Mouse (Mus musculus): ENCODE data around the gene Dcun1d3. TPM values are rescaled to one million over a fixed set of nuclear protein-coding genes. Genes with fewer than 3 reads are reported as not detected.

The Dcun1d3 gene
- polyA plus RNA-seq, 1 experiment from 2014 or later, result 3.4 TPM

GRCm38 (mm10) chr7:119906523-119907215, 10.6 kb upstream of the Dcun1d3 start:
- Histone ChIP-seq H3K4me2 (no peak overlapping the region), H3K9me3 (replicated peaks; ENCODE audit: control insufficient read depth, low read length) (no peaks in the 10 kb centered on the region), H3K4me1 (ENCODE audit: control insufficient read depth, insufficient read depth, low read length) (no peaks in the 10 kb centered on the region), H3K27me3 (ENCODE audit: control insufficient read depth, insufficient read depth, low read length) (no peaks in the 10 kb centered on the region), H3K27ac (ENCODE audit: low read depth, low read length) (no peak overlapping the region), H3K36me3 (ENCODE audit: control insufficient read depth, insufficient read depth, low read length) (no peaks in the 10 kb centered on the region), H3K4me3 (ENCODE audit: low read depth, low read length) (no peak overlapping the region), H3K9ac (ENCODE audit: low read depth, low read length) (no peak overlapping the region)
- ATAC-seq (replicated peaks; ENCODE audit: insufficient number of reproducible peaks, low FRiP score, low TSS enrichment), result no peak
- WGBS (ENCODE audit: insufficient replicate concordance), result 90% methylated on average over 3 of the region's 3 CpGs

- Histone ChIP-seq H3K9ac (ENCODE audit: low read depth, low read length) (no peak overlapping the region), H3K4me3 (ENCODE audit: low read depth, low read length) (no peak overlapping the region), H3K36me3 (ENCODE audit: control insufficient read depth, insufficient read depth, low read length) (no peaks in the 10 kb centered on the region), H3K27me3 (ENCODE audit: control insufficient read depth, insufficient read depth, low read length) (no peaks in the 10 kb centered on the region), H3K4me1 (ENCODE audit: control insufficient read depth, insufficient read depth, low read length) (peaks cover 7% of the 10 kb centered on the region; the same call in 1 of the 2 replicates), H3K4me2 (no peak overlapping the region), H3K9me3 (replicated peaks; ENCODE audit: control insufficient read depth, low read length) (no peaks in the 10 kb centered on the region), H3K27ac (ENCODE audit: low read depth, low read length) (no peak overlapping the region)
- 54% methylated on average over 3 of the region's 3 CpGs for WGBS (ENCODE audit: insufficient replicate concordance)
- no peak for ATAC-seq (replicated peaks; ENCODE audit: insufficient number of reproducible peaks, low FRiP score, low TSS enrichment)
Observed at GRCm38 (mm10) chr7:119899386-119900057, 3.4 kb upstream of the Dcun1d3 start.

GRCm38 (mm10) chr7:119898247-119898856, 2.3 kb upstream of the Dcun1d3 start:
- WGBS (ENCODE audit: insufficient replicate concordance), result 31% methylated on average over 1 of the region's 1 CpGs
- Histone ChIP-seq H3K4me2 (no peak overlapping the region), H3K9me3 (replicated peaks; ENCODE audit: control insufficient read depth, low read length) (no peaks in the 10 kb centered on the region), H3K9ac (ENCODE audit: low read depth, low read length) (no peak overlapping the region), H3K4me1 (ENCODE audit: control insufficient read depth, insufficient read depth, low read length) (peaks cover 14% of the 10 kb centered on the region; the same call in 1 of the 2 replicates), H3K36me3 (ENCODE audit: control insufficient read depth, insufficient read depth, low read length) (no peaks in the 10 kb centered on the region), H3K27ac (ENCODE audit: low read depth, low read length) (no peak overlapping the region), H3K27me3 (ENCODE audit: control insufficient read depth, insufficient read depth, low read length) (no peaks in the 10 kb centered on the region), H3K4me3 (ENCODE audit: low read depth, low read length) (no peak overlapping the region)
- ATAC-seq (replicated peaks; ENCODE audit: insufficient number of reproducible peaks, low FRiP score, low TSS enrichment), result no peak

- Histone ChIP-seq H3K4me2 (no peak overlapping the region), H3K4me3 (ENCODE audit: low read depth, low read length) (no peak overlapping the region), H3K9ac (ENCODE audit: low read depth, low read length) (no peak overlapping the region), H3K27me3 (ENCODE audit: control insufficient read depth, insufficient read depth, low read length) (no peaks in the 10 kb centered on the region), H3K27ac (ENCODE audit: low read depth, low read length) (no peak overlapping the region), H3K36me3 (ENCODE audit: control insufficient read depth, insufficient read depth, low read length) (no peaks in the 10 kb centered on the region), H3K4me1 (ENCODE audit: control insufficient read depth, insufficient read depth, low read length) (peaks cover 14% of the 10 kb centered on the region; the same call in 1 of the 2 replicates), H3K9me3 (replicated peaks; ENCODE audit: control insufficient read depth, low read length) (no peaks in the 10 kb centered on the region)
- no peak for ATAC-seq (replicated peaks; ENCODE audit: insufficient number of reproducible peaks, low FRiP score, low TSS enrichment)
- 87% methylated on average over 8 of the region's 8 CpGs for WGBS (ENCODE audit: insufficient replicate concordance)
Observed at GRCm38 (mm10) chr7:119897521-119898109, 1.5 kb upstream of the Dcun1d3 start.

GRCm38 (mm10) chr7:119894818-119895544, 1.1 kb downstream of the Dcun1d3 start:
- peak overlapping the region; percentile 97 for H3K27ac ChIP-seq (ENCODE audit: low read depth, low read length)

GRCm38 (mm10) chr7:119892742-119893141, 3.4 kb downstream of the Dcun1d3 start:
- H3K9me3 ChIP-seq (replicated peaks; ENCODE audit: control insufficient read depth, low read length), result no peaks in the 10 kb centered on the region
- H3K4me3 ChIP-seq (ENCODE audit: low read depth, low read length), result no peak overlapping the region
- 85% methylated on average over 4 of the region's 4 CpGs for WGBS (ENCODE audit: insufficient replicate concordance)
- H3K27ac ChIP-seq (ENCODE audit: low read depth, low read length), result no peak overlapping the region
- ATAC-seq (replicated peaks; ENCODE audit: insufficient number of reproducible peaks, low FRiP score, low TSS enrichment), result no peak
- H3K4me2 ChIP-seq, result no peak overlapping the region
- no peaks in the 10 kb centered on the region for H3K27me3 ChIP-seq (ENCODE audit: control insufficient read depth, insufficient read depth, low read length)
- no peaks in the 10 kb centered on the region for H3K36me3 ChIP-seq (ENCODE audit: control insufficient read depth, insufficient read depth, low read length)
- peaks cover 14% of the 10 kb centered on the region; the same call in 1 of the 2 replicates for H3K4me1 ChIP-seq (ENCODE audit: control insufficient read depth, insufficient read depth, low read length)
- no peak overlapping the region for H3K9ac ChIP-seq (ENCODE audit: low read depth, low read length)

More at GRCm38 (mm10) chr7:119894818-119895544, 1.1 kb downstream of the Dcun1d3 start:
- no peaks in the 10 kb centered on the region for H3K27me3 ChIP-seq (ENCODE audit: control insufficient read depth, insufficient read depth, low read length)
- H3K9ac ChIP-seq (ENCODE audit: low read depth, low read length), result peak overlapping the region; percentile 80
- 1% methylated on average over 13 of the region's 15 CpGs for WGBS (ENCODE audit: insufficient replicate concordance)
- ATAC-seq (replicated peaks; ENCODE audit: insufficient number of reproducible peaks, low FRiP score, low TSS enrichment), result 0 out of 2 replicates have a peak, but pooled peaks have one; percentile 15
- peak overlapping the region; percentile 73 for H3K4me3 ChIP-seq (ENCODE audit: low read depth, low read length)
- H3K4me1 ChIP-seq (ENCODE audit: control insufficient read depth, insufficient read depth, low read length), result peaks cover 14% of the 10 kb centered on the region; the same call in 1 of the 2 replicates
- H3K36me3 ChIP-seq (ENCODE audit: control insufficient read depth, insufficient read depth, low read length), result no peaks in the 10 kb centered on the region
- H3K4me2 ChIP-seq, result peak overlapping the region; percentile 79
- H3K9me3 ChIP-seq (replicated peaks; ENCODE audit: control insufficient read depth, low read length), result no peaks in the 10 kb centered on the region

GRCm38 (mm10) chr7:119892198-119892597, 3.9 kb downstream of the Dcun1d3 start:
- H3K27me3 ChIP-seq (ENCODE audit: control insufficient read depth, insufficient read depth, low read length), result no peaks in the 10 kb centered on the region
- H3K4me3 ChIP-seq (ENCODE audit: low read depth, low read length), result no peak overlapping the region
- ATAC-seq (replicated peaks; ENCODE audit: insufficient number of reproducible peaks, low FRiP score, low TSS enrichment), result no peak
- no peak overlapping the region for H3K27ac ChIP-seq (ENCODE audit: low read depth, low read length)
- no peaks in the 10 kb centered on the region for H3K9me3 ChIP-seq (replicated peaks; ENCODE audit: control insufficient read depth, low read length)
- no peaks in the 10 kb centered on the region for H3K36me3 ChIP-seq (ENCODE audit: control insufficient read depth, insufficient read depth, low read length)
- no peak overlapping the region for H3K9ac ChIP-seq (ENCODE audit: low read depth, low read length)
- no peak overlapping the region for H3K4me2 ChIP-seq
- WGBS (ENCODE audit: insufficient replicate concordance), result 82% methylated on average over 1 of the region's 1 CpGs
- peaks cover 14% of the 10 kb centered on the region; the same call in 1 of the 2 replicates for H3K4me1 ChIP-seq (ENCODE audit: control insufficient read depth, insufficient read depth, low read length)

- no peak overlapping the region for H3K4me3 ChIP-seq (ENCODE audit: low read depth, low read length)
- H3K9ac ChIP-seq (ENCODE audit: low read depth, low read length), result no peak overlapping the region
- H3K4me2 ChIP-seq, result no peak overlapping the region
- WGBS (ENCODE audit: insufficient replicate concordance), result 82% methylated on average over 4 of the region's 4 CpGs
- H3K27ac ChIP-seq (ENCODE audit: low read depth, low read length), result no peak overlapping the region
- ATAC-seq (replicated peaks; ENCODE audit: insufficient number of reproducible peaks, low FRiP score, low TSS enrichment), result no peak
- no peaks in the 10 kb centered on the region for H3K27me3 ChIP-seq (ENCODE audit: control insufficient read depth, insufficient read depth, low read length)
- no peaks in the 10 kb centered on the region for H3K9me3 ChIP-seq (replicated peaks; ENCODE audit: control insufficient read depth, low read length)
- H3K4me1 ChIP-seq (ENCODE audit: control insufficient read depth, insufficient read depth, low read length), result no peaks in the 10 kb centered on the region; the same call in 1 of the 2 replicates
- no peaks in the 10 kb centered on the region for H3K36me3 ChIP-seq (ENCODE audit: control insufficient read depth, insufficient read depth, low read length)
Observed at GRCm38 (mm10) chr7:119887887-119888286, 8.2 kb downstream of the Dcun1d3 start.
